Mouse (Mus musculus) gastrocnemius, postnatal 4 days (tissue): ENCODE measurements around the gene Lmf1. TPM values are rescaled to one million over a fixed set of nuclear protein-coding genes. Genes with fewer than 3 reads are reported as not detected.
A peak's percentile ranks its signal among the peaks of the same experiment; 100 is the strongest.

Experiments
- DNase-seq, 2 experiments: peaks; one replicate each; pipeline ENCODE4 v3.0.0; 2021 to 2022; ENCODE audit warnings: low spot score in 2 of 2, mixed read lengths in 2 of 2
- total RNA-seq, 2 experiments: library from RNA; stranded (reverse); gene quantifications; 2 replicates each; pipeline ENCODE4 v1.2.3; 2021

Gene Lmf1
- total RNA-seq, 2 experiments from 2014 or later = 16.1 to 18.8 TPM

DNA sequence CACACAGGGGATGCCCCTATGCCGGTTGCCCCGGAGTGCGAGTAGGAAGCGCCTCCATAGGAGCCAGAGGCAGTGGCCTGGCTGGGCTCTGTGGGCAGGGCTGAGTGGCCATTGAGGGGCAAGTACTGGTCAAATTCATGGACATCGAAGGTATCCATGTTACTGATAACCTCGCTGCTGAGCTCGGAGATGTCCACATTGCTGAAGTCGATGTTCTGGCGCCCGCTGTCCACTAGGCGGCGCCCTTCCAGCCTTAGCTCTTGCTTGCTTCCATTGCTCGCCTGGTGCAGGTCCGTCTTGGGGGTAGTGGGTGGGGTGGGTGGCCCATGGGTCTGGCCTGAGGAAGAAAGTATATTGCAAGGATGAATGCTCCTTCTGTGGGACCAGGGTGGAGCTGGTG, 11.1 kb upstream of the Lmf1 start:
- DNase-seq = peak in 1 of 2 experiments; percentile 69

DNA sequence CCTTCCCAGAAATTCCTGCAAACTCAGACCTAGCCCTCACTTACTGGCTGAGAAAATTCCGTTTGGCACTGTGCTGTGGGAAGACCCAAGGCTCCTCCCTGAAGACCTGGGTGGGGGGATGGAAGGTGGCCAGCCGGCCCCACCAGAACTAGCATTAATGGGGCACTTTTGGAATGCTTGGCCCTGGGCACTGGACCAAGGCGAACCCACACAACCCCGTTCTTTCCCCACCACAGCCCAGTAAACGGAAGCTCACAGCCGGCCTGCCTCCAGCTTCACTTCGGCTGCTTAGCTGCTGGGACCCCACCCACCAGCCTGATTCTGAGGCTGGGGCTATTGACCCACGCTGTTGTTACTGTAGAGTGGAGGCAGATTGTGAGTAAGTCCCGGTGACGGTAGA, 10.7 kb upstream of the Lmf1 start:
- peak in 1 of 2 experiments; percentile 37 for DNase-seq

DNA sequence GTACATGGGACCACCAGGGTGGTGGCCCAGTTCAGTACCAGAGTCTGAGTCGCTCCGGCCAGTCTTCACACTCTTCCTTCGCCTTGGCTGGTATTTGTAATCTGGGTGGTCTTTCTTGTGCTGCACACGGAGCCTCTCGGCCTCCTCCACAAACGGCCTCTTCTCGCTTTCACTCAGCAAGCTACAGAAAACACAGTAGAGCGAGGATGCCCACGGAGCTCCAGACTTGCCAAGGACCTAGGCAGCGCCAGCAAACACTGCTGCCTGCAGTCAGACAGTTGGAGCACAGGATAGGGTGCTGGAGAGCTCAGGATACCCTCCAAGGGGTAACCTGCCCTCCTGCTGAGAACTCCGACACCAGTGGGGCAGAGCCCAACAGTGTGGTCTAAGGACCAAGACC, 10.0 kb upstream of the Lmf1 start:
- DNase-seq = no peak

DNA sequence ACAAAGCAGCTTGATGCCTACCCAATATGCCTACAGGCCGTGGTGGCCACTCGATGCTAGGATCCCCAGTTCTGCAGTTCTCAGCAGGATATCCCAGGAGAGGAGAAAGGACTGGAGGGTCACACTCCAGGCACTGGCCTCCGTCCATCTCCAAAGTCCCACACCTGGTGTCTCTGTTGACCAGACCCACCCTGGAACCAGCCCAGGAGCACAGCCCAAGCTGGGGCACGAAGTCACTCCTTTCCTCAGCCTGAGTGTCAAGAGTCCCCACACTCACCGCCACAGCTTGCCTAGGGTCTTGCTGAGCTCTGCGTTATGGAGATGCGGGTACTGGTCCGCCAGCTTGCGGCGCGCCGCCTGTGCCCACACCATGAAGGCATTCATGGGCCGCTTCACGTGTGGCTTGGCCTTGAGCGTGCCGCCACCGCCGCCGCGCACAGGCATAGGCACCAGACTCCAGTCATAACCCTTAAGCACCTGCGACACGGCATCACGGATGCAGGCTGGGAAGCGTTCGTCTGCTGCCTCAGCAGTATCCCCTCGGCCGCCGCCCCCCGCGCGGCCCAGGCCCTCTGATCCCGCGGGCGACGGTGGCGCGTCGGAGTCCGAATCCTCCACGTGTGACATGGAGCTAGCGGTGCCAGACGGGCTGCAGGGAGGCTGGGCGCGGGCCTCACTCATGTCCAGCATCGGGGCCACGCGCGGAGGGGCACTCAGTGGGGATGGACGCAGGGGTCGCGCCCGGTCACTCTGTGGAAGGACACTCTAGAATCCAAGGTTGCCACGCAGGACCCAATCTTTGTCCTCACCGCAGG, 8.8 kb upstream of the Lmf1 start:
- DNase-seq = no peak

DNA sequence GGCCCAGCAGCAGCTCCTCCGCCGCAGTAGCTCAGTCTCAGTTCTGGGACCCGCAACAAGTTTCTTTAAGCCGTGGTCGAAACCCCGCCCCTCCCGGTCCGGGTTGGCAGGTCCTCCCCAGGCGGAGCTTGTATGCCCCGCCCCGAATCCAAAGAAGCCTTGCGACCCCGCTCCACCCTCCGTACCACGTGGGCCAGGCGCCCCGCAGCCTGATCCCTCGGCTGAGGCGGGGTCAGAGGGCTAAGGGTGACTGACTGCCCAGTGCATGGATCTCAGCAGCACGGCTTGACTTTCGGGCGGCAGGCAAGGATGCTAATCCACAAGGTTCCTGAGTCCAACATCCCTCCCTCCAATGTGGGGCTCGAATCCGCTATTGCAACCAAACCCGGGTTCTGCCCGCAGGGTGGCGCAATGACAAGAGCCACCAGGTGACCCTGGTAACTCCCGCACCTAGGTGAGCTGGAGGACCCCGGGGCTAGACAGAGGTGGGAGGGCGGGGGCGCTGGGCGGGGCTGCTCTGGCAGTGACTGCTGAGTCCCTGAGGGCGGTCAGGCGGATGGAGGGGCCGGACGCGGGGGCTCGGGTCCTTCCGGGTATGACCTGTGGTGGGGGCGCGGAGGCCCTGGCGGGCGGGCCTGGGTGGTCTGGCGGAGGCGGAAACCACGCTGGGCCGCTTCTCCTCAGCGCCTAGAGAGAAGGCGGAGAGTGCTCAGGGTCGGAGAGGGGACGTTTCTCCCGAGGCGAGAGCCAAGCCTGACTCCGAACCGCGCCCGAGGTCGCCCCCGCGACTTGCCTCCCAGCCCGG, 8.0 kb upstream of the Lmf1 start, which contains the start of gene Sox8:
TSS of gene Sox8 (minus strand) at position 39 of the 805 bp plus-strand sequence.
- DNase-seq = peak; percentile 75 to 87

DNA sequence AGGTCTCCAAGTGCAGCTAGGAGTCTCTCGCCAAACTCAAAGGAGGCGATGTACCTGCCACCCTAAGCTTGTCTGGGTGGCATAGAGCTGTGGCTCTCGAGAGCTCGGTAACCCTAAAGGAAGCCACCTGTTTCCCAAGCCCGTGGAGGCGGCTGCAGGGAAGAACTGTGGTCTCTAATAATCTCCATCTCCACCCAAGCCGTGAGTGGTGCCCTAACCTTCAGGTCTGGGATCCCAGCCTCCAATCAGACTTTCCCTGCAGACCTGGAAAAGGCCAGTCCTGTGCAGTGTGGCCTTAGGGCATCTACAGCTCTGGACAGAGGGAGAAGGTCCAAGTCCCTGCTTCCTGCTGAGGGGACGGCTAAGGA, 7.4 kb upstream of the Lmf1 start:
- DNase-seq = no peak

DNA sequence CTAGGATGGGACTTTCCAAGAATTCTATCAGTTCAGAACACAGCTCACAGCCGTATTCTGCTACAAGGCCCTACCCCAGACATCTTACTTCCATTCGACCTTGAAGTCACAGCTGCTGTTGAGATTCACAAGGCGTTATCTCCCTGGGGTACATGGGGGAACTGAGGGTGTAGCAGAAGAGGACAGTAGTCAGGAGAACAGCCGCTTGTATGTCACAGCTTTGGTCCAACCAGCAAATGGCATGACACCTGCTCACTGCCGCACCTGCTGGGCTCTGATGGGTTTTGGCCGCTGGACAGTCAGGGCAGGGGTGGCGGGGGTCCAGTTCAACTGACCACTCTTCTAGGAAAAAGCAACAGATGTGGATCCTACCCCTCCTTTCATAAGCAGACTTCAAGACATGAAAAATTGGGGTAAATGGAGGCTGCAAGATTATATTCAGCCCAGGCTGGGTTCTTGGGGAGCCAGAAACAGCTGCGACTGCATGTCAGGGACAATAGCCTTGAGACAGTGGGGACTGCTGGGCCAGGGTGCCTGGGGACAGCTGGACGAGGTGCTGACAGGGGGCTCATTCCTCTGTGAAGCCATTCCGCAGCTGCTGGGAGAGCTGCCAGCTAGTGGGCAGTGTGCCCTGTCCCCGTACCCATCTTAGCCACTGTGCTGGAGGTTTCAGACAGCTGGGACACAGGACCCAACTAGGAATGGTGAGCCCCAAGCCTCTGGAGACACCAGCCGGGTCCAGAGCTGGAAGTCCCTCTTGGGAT, 3.5 kb upstream of the Lmf1 start:
- DNase-seq = peak; percentile 58 to 82

DNA sequence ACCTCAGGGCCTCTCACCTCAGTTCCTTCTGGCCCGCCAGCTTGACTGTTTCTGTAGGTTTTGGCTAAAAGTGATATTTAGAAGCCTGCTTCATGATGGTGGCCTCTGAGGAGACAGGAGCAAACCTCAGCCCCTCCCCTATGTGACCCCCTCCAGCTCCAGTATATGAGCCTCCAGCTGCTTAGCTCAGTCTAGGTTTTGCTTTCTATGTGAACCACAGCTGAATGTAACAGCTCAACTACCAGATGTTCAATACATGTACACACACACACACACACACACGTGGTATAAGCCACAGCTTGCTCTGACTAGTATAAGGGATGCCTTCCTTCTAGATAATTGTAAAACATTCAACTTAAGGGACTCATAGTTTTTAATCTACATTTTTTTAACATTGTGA, 2.9 kb upstream of the Lmf1 start:
- DNase-seq = no peak

DNA sequence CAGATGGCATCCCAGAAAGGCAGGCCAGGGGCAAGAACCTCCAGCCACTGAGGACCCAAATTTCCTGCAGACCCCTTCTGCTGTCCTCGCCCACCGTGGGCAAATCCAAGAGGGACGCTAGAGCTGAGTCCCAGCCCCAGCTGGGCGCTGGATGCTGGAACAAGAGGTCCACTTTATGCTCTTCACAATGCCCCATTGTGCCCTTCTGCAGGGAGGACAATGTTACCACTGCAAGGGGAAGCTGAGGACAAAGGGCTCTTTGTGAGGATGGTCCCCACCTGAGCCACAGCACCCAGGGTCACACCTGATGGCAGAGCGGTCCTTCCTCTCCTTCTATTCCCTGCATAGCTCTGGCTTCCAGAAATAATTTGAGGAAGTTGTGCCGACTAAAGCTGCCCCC, 1.6 kb upstream of the Lmf1 start:
- DNase-seq = no peak

DNA sequence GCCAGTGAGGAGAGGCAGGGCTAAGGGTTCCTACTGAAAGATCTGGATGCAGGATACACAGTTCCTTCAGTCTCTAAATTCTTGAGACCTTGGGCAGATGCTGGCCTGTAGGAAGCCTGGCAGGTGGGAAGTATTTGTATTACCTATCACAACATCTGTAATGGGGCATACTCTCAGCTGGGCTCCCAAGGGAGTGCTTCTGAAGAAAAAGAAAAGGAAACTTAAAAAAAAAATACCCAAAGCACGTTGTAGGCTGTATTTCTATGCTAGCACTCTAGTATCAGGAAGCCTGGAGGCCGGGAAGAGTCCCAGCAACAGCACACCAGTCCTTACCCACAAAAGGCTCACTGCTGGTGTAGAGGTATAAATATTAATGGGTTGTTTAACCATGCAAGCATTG, 1.2 kb upstream of the Lmf1 start:
- DNase-seq = no peak

DNA sequence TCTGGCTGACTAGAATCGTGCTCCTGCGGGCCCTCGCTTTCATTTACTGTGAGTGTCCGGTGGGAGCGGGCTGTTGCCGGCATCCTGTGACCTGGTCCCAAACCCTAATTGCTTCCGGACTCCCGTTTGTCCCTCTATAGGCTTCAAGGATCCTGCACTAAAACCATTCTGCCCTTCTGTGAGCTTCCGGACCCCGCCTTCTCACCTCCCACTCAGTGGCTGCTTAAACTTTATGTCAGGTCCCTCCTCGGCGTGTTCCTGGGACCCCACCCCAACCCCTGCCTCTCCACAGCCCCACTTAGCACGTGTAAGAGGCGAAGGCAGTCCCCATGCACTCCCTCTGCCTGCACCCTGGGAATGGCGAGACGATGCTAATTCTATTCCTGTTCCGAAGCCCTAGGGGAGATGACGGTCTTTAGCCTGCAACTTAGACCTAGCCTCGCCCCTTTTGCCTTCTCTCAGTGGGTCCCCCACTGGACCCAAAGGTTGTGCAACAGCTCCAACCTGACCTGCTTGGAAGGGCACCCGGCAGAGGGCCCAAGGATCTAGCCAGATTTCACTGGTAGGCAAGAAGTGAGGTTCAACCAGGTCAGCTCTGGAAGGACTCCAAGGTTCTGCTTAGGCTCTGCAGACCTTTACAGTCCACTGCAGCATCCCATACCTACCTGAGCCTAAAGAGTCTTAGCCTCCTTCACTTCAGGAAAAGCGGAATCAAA, 605 bp downstream of the Lmf1 start:
- no peak for DNase-seq

DNA sequence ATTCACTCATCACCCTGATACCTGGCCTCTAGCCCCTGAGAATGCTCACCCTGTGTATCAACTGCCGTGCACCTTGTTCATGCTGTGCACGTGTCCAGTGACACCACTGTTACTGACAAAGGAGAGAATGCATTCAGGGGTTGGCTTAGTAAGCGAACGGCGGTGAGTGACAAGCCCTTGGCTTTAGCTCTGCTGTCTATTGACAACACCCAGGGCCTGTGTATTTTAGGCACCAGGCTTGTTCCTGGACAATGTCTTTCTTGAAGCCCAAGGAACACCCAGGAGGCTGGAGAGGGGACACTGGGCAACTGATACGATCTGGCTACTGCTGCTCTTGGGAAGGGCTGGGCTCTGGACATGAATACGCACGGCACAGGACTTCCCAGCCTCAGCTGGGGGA, 3.2 kb downstream of the Lmf1 start:
- no peak for DNase-seq

DNA sequence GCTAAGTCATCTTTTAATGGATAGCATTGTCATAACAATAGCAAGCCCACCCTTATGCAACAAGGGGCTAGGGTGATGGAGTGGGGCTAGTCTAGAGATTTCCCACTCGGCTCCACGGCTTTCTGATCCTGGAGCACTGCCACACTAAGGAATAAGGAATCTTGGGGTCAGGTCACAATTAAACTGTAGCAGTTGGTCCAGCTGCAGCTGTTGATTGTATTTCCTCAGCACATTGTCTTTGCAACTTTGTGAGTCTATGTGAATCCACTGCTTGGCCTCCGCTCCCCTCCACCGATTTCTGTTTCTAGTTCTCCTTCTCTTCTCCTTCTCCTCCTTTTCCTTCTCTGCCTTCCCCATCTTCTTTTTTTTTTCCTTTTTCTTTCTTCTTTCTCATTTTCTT, 4.2 kb downstream of the Lmf1 start:
- DNase-seq = no peak

DNA sequence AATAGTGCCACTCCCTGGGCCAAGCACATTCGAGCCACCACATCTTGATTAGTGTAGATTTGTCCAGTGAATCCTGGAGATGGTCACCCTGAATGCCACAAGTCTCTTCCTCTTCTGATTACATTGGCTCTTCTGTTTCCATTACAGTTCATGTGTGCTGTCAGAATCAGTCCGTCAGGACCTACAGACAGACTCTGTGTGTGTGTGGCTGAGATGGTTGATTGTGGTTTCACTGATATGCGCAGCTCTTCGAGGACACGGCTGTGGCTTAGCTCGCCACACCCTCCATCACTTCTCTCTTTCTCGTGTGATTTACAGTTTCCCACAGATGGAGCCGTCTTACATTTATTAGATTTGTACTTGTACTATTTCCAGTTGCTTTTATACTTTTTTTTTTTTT, 5.0 kb downstream of the Lmf1 start:
- no peak for DNase-seq

DNA sequence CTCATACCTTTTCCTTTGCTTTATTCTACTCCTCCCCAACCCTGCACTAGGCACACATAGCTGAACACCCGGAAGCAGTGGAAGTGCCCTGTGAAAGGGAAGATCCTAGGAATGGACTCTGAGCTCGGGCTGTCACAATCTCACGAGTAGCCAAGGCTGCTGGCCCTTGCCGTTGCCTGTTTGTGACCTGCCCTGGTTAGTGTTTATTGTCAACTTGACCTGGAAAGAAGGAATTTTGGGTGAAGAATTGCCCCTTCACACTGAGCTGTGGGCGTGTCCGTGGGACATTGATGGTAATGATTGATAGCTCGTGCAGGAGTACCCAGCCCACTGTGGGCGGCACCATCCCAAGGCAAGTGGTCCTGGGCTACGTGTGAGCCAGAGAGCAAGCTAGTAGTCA, 5.8 kb downstream of the Lmf1 start:
- DNase-seq = no peak

DNA sequence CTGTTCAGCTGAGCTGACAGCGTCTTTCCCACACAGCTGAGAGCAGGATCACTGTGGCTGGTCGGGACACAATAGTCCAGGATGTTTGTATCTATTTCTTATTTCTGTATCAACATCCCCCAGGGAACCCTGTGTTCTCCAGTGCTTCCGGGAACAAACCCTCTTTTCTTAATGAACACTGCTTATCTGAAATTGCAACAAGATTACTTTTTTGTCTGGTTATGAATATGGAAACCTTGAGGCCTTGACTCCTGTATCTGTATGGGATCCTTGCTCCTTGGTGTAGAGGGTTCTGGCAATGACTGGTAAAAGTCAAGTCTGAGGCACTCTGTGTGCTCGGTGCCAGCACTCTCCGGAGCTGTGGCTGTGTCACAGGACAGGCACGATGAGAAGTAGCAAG, 11.2 kb downstream of the Lmf1 start:
- no peak for DNase-seq

DNA sequence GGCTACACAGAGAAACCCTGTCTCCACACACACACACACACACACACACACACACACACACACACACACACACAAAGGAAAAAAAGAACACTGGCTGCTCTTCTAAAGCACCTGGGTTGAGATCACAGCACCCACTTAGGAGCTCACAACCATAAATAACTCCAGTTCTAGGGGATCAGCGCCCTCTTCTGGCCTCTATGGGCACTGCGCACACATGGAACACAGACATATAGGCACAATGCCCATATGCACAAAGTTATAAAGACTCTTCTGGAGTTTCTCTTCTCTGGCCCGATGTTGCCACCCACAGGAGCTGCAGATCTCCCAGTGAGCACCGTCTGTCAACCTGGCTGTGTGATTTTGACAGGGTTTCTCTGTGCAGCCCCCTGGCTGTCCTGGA, 12.1 kb downstream of the Lmf1 start:
- no peak for DNase-seq

DNA sequence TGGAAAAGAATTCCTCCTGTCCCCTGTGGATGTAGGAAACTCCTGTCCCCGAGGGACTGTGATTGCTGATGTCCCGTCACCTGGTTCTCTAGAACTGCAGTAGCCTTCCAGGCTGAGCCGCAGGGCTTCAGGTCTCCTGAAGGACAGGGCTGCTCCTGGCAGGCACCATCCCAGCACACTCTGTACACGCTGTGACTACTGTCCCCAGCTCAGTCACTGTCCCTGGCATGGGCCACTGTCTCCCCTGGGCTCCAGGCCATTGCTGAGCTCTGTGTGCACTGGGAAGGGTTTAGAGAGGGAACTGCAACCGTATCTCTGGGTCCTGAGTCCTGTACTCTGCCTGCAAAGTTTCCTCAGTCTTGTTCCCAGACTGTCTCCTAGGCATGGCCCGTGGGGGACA, 13.5 kb downstream of the Lmf1 start:
- DNase-seq = no peak

DNA sequence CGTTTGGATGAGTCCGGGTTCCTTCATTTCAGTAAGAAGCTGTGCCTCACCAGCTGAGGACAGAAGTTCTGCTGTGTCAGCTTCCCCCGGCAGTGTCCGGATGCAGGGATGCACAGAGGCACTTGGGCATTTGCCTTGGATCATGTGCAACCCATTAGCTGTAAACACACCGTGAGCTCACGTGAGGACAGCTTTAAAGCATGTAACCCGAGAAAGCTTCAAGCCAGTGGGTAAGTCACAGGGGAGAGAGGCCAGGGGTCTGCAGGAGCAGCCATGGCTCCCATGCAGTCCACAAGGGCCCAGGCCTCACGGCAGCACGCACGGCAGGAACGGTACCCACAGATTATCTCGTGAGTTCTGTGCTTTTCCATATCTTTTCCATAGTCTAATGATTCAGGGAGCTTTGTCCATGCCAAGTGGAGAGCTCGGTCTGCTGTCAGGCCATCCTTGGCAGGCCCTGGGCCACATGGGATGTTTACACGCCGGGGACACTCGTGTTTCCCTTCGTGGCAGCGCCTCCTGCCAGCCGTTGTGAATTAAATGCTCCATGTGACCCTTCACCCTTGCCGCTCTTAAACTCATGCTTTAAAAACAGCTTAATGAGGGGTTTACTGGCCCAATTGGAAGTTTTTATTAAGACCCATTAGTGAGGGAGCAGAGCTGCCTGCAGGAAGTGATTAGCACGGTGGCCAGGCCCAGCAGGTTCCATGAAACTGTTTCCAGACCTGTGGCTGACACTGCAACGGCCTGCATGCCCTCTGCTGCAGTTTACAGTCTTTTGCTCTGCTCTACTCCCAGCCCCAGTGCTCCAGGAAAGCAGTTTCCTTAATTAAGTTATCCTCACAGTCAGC, 14.8 kb downstream of the Lmf1 start:
- DNase-seq = no peak

DNA sequence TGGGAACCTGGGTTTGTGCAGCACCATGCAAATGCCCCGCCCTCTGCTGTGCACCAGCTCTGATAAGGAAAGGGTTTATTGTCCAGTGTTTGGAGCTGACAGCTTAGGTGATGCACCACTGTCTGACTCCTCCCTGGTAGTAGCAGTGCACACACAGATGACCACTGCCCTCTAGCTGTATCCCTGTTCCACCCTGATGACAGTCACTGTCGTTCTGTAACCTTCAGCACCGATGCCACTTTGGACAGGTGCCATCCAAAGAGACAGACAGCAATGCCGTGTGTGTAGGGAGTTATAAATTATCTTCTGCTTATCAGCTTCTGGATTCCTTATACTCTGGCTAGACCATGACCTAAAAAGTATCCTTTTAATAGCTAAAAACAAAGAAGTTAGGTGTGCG, 16.6 kb downstream of the Lmf1 start:
- no peak for DNase-seq
